Mouse (Mus musculus) layer of hippocampus, adult 9-10 months (tissue): ENCODE data around the gene Aste1.

ENCODE experiments used
- DNase-seq: peaks from one replicate; pipeline ENCODE4 v3.0.0; 2022; ENCODE audit warnings: low spot score

Aste1 gene

DNA sequence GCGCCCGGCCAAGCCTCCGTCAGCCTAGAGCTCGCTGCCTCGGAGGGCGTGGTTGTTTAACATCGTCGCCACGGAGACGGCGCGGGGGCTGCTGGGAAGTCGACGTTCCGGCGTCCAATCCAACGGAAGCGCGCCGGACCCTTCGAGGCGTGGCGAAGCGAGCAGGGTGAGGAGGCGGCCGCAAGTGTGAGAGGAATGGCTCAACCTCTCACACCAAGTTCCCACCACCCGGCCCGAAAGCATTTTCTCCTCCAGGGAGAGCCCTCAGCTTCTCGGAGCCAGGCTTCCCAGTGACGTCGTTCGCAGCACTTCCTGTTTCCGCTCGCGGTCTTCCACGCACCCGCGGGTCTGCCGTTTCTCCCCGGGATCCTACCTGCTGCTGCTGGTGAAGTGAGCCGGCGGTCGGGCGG lies at the start of gene Aste1, which contains the start of gene Nek11:
TSS of gene Aste1 (plus strand) at position 175 of the 410 bp plus-strand sequence.
TSS of gene Nek11 (minus strand) at position 307 of the 410 bp plus-strand sequence.
- DNase-seq: peak; percentile 69

DNA sequence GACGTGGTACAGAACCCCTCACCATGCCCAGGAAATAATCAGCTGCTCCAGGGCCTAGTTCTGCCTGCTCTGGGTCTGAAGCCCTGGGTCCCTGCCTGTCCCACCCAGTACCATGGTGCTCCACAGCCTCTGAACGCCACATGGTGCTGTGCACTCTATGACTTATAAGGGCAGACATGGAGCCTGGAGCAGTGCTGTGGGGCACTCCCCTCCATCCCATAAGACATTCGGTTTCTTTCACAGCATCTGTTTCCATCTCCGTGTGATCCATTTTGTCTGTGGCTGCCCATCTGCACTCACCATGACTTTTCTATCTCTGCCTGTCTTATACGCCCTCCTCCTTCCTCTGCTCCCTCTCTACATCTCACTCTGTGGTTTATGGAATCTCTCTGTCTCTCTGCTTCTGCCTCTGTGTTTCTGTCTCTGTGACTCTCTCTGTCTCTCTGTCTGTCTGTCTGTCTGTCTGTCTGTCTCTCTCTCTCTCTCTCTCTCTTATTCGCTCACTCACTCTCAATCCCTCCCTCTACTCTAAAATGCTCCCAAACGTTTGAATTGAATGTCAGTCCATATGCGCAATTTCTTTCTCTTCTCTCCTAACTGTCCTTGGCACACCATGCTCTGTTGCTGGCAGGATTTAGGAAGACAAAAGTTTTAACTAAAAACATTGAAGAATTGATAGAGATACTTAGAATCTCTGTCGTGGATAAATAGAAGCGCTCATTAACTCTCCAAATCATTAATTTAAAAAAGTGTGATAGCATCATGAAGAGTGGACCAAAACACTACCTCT lies 46.8 kb upstream of the Aste1 start:
- DNase-seq: no peak

DNA sequence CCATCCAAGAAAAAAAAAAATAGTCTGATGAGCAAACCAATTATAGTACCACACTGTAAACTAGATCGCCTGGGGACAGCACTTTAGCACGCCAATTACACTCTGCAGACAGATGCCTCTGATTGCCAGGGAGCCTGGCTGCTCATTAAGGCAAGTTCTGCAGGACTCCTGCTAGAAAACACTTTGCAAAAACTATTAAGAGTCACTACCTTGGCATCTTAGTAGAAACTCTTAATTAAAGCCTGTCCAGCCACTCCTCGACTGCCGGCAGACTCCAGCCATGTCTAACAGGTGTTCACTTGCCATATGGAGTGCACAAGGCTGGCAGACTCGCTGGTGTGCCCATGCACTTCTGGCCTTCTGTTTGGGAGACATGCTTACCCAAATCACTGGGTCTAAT lies 46.2 kb upstream of the Aste1 start:
- DNase-seq: peak; percentile 12

DNA sequence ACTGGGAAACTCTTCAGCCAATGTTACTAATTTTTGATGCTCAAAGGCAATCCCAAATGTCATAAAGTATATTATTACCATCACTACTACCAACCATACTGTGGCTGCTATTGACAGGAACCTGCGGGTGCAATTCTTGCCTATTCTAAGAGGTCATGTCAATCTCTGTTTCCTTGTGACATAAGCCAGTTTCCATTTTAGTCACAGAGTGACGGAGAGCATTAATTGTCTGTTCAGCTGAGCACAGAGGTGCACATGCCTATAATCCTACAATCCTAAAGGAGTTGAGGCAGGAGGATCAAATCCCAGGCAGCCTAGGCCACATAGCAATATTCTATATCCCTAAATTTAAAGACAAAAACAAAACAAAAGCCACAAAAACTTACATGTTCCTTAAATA lies 33.0 kb upstream of the Aste1 start:
- DNase-seq: no peak

DNA sequence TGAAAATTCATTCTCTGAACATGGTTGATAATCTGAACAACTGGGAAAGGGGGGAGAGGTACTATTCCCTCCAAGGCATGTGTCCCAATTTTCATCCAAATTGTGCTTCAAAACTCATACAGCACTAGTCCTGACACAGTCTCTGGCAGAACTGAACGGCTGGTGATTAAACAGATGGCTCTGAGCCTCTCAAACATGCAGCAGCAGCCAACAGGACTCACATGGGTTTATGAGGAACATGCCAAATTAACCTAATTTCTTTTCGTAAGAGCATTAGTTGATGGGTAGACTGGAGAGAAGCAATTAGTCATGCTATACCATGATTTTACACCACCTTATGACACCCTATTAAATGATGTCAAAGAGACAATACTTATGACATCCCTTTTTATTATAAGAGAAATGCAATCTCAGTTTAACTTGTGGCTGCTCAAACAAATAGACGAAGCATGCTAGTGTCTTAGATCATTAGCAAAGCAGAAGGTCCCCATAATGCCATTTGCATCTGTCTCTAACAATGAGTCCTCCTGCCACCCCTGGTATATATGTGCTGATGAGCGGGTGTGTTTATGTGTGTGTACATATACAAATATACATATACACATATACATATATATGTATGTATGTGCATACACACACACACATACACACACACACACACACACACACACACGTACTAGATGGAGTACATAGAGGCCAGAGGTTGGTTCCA lies 31.5 kb upstream of the Aste1 start:
- peak; percentile 71 for DNase-seq

DNA sequence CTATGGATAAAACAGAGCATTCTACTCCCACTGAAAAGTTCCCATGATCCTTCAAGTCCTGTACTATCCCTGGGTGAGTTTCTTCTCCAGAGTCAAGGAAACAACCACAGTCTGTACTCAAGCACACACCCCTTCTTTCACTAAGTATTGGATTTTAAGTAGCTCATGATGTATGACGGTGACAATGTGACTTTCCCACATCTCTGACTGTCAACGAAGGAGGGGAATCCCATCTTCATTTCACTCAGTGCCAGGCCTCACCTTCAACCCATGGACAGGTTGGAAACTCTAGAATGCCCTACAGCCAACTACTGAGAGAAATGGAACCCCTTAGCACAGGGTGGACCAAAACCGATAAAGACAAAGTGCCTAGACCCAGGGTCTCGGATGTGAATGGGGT lies 29.0 kb upstream of the Aste1 start:
- DNase-seq: no peak

DNA sequence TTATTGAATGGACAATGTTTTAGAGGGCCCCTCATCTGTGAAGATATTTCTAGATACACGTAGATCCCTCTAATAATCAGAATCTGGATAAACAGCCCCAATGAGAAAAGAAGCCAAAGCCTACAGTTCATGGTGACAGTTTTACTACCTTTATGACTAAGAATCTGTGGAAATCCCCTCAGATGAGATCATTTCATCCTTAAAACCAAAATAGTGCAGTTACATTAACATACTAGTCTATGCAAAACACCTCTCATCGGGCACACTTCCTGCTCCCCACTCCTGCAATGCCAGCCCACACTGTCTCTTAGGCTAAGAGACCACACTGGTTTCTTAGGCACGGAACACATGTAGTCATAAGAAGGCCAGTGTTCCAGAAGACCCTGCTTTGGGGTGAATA lies 26.6 kb upstream of the Aste1 start:
- DNase-seq: no peak

DNA sequence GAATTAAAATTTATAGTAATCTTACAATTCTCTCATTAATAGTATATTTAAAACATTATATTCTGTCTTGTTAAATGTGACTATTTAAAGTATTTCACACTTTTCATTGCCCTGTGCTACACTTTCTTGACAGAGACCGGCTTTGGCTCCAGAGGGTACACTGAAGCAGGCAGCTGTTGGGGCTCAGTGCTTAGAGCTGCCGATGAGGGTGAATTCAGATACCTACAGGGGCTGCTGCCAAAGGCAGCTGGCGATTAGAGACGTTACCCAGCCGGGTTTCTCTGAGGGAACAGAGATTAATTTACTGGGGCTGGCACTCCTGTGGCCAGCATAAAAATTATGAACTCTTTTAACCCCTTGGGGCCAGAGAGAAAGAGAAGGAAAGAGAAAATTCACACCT lies 20.8 kb upstream of the Aste1 start:
- DNase-seq: no peak

DNA sequence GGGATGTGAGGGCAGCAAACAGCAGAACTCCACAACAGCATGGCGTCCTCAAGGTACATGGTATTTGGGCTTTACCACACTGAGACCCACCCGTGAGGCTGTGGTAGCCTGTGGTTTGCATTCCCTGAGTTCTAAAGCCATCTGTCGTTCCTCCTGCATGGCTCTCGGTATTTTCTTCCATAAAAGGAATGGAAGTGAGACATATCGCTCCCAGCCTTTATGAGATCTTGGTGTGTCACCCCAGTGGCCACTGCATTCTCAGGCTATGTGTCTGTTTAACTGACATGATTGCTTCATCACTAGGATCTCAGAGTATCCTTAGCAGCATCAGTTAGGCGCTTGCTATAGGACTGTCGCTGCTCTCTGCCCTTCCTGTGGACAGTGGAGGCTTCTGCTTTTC lies 18.8 kb upstream of the Aste1 start:
- no peak for DNase-seq

DNA sequence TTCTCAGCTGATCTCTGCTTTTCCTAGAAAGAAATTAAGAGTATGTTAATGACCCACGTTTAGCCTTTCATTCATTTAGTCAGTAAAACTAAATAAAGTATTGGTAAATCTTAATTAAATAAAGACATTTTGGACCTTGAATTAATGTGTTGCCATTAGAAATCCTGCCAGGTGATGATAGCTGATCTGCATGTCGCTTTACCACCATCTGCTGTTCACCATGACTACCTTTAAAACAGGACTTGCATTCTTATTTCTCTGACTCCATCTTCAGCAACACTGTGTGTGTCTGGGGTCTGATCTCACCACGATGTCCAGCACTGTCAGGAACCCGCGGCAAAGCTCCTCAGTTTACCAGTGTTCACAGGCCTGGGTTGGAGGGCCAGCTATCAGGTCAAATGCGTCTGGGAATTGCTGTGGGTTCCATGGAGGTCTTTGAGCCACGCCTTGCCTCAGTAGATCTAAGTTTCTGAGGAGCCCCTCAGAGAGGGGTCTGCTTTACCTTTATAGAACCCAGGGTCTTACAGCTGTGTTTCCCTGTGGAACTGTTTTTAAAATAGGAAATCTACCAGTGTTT lies 18.1 kb upstream of the Aste1 start:
- DNase-seq: no peak

DNA sequence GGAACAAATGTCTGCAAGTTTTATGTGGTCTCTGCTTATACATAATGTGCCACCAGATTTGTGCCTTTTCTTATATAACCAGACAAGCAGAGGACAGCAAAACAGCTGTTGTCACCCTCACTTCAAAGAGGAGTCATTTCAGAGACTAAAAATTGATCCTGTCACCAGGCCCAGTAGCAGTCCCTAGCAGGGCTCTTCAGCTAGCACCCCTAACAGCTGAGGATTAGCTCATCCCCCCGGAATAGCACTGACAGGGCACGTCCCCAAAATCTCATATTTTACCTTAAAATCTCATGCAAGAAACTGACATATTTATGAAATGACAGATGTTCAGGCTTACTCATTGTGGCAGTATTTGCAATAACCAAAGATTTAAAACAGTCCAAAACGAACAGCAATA lies 17.6 kb upstream of the Aste1 start:
- DNase-seq: no peak

DNA sequence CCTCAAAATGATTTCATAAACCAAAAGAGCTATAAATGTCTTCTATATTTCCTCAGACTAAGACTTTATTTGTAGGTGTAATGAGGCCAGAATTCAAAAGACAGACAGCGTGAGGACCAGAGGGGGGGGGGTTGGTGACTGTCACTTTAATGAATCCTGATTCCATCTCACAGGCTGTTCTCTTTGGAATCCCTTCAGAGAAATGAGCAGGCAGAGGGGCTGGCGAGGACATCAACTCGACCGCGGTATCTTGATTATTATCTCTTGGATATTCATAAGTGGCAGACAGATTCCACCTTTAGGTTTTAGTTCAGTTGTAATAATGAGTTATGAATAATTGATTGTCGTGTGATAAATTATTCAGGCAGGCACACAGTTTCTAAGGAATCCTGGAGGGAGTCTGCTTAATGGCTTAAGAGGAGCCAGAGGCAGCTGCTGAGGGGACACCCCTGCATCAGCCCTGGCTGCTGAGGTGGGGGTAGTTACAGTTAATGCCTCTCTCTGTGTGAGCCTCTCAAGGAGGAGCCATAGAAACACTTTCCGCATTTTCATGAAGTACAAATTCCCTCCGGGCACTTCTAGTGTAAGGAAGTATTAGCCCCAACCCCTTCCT lies 15.6 kb upstream of the Aste1 start:
- DNase-seq: no peak

DNA sequence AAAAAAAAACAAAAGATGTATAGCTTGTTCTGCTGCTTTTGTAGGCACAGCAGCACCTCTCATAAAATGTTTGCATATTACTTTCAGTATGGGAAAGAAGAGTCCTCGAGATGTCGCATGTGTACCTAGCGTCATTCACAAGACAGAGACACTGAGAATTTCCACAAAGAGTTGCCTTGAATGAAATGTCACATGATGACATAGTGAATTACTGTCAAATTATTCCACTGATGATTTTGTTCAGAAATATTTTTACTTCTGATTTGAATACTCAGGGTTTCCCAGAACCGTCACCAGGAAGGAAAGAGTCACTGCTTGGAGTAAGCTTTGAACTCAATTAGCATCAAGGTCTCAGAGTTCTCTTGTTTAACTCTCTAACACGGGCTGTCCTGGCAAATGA lies 7.8 kb upstream of the Aste1 start:
- DNase-seq: no peak

DNA sequence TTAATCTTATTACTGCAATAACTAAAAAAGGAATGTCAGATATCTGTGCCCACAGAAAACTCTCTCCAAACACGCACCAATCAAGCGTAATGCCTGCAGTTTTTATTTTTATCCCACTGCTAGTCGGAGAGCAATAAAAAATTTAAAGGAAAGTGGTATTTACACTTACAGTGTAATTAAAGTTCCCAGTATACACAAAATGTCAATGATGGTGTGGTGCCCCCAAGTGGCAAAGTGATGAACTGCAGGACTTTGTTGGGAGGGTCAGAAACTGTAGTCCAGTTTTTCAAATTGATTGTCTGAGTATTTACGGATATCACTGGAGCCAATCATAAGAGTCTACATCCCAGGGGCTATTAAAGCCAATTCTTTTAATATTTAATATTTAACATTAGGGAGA lies 5.9 kb upstream of the Aste1 start:
- peak; percentile 67 for DNase-seq

DNA sequence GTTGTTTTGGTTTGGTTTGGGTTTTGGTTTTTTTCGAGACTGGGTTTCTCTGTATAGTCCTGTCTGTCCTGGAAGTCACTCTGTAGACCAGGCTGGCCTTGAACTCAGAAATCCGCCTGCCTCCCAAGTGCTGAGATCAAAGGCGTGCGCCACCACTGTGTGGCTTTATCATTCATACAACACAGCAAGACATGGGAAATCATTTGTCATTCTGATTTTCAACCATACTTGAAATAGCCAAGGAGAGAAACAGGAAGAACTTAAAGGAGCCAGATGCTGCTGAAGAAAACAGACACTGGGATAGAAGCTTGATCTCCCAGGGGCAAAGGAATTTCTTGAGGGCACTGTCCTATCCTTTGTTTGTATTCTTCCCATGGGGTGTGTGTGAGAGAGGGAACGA lies 4.6 kb upstream of the Aste1 start:
- no peak for DNase-seq

DNA sequence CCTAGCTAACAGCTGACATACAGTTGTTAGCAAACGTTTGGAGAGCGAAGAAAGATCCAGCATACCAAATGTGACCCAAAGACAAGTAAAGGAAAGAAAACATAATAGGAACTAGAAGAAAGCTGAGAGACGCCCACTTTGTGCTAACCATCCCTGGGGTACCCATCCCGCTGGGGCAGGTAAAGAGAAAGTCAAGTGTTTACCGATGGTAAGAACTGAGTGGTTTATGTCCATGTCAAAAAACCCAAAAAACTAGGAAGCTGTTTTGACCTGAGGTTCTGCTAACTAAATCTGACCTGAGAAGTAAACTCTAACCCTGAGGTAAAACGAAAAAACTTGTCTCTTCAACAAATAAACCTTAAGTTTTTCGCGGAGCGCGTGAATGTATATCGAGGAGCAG lies 472 bp upstream of the Aste1 start:
- no peak for DNase-seq

DNA sequence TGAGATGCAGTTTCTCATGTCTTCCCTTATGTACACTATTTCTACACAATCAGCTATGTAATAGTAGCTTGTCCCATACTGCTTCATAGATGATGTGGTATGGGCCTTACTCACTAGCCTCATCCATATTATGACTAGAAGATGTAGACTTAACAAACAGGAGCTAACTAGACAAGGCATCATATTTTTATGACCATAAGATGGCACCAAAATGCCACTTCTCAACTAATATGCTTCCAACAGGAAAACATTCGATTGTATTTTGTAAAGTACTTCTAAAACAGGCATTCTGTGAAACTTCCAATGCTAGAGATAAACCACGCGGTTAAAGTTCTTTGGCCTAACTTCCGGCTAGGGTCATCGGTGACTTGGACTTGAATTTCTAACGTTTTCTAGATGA lies 13.4 kb downstream of the Aste1 start:
- DNase-seq: no peak

DNA sequence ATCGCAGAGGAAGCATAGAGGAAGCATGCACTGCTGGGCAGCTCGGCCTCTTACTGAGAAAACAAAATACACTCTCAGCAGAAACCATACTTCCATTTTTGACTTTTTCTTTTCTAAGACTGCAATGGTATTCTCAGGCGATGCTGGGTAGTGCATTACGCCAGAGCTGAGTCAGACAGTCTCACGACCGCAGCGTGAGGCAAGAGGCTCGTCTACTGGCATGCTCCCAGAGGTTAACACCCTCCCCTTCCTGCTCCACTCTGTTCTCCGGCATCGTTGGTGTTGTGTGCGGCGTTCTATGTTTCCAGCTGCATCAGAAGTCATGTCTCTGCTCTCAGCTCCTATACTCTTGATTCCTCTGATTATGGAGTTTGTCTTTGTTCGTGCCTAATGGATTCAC lies 63.8 kb downstream of the Aste1 start:
- DNase-seq: no peak

DNA sequence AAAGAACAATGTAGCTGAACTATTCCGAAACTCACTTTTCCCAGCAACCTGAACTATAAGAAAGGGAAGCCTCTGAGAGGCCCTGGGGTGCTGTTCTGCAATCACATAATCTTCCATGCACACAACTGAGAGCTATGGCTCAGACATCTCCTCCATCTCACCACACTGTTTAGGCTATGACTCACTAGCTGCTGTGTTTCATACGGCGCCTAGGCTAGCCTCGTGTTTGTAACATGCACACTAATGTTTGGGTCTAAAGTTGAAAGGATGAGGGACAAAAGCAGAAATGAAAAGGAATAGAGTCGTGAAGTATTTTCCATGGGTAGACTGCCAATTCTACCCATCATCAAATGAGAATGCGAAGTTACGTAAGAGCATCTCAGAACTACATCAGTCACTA lies 66.3 kb downstream of the Aste1 start:
- DNase-seq: no peak
